Mouse (Mus musculus) E14TG2a.4 (cell line): ENCODE measurements at regions not wholly inside any gene's neighbourhood (a gene's known extent, or its start where the extent isn't known, plus 50 kb on each side); places are given as distances from the start of the nearest gene placed in this dataset.
A peak's percentile ranks its signal among the peaks of the same experiment; 100 is the strongest.

Source experiments
- H3K27me3 ChIP-seq: 2 replicates; pipeline ENCODE4 v1.6.1; 2014; ENCODE audit warnings: low read length, control low read depth; ENCODE audit not compliant: insufficient read depth
- H3K36me3 ChIP-seq: 2 replicates; pipeline ENCODE4 v1.6.1; 2014; ENCODE audit warnings: low read length, control low read depth; ENCODE audit not compliant: insufficient read depth
- H3K4me1 ChIP-seq: replicated peaks from 2 replicates; pipeline ENCODE4 v1.6.1; 2014; ENCODE audit warnings: low read depth, low read length, control low read depth
- H3K4me3 ChIP-seq: replicated peaks from 2 replicates; pipeline ENCODE4 v1.5.1; 2014; ENCODE audit warnings: mild to moderate bottlenecking, low read length
- H3K9me3 ChIP-seq: 2 replicates; pipeline ENCODE4 v1.6.1; 2014; ENCODE audit warnings: low read length, control low read depth
- CTCF ChIP-seq: conservative IDR thresholded peaks from 2 replicates; pipeline ENCODE4 v1.5.1; 2014; ENCODE audit warnings: low read length
- NANOG ChIP-seq: IDR thresholded peaks from 2 replicates; pipeline ENCODE4 v1.6.1; 2014; ENCODE audit warnings: borderline replicate concordance, low read length, mixed read lengths
- POU5F1 ChIP-seq: IDR thresholded peaks from 2 replicates; pipeline ENCODE4 v1.6.1; 2014; ENCODE audit warnings: low read length, borderline replicate concordance

- Histone ChIP-seq H3K4me3 (peak overlapping the region; percentile 75), H3K36me3 (no peaks in the 10 kb centered on the region), H3K4me1 (peaks cover 10% of the 10 kb centered on the region), H3K9me3 (no peaks in the 10 kb centered on the region), H3K27me3 (peaks cover 17% of the 10 kb centered on the region)
- TF ChIP-seq NANOG (no peak), POU5F1 (no peak), CTCF (no peak)
Measured at GRCm38 (mm10) chr1:177338466-177339206, 80.6 kb upstream of the Akt3 start.

- Histone ChIP-seq H3K9me3 (no peaks in the 10 kb centered on the region), H3K4me3 (no peak overlapping the region), H3K27me3 (peaks cover 18% of the 10 kb centered on the region), H3K4me1 (peaks cover 10% of the 10 kb centered on the region), H3K36me3 (no peaks in the 10 kb centered on the region)
- TF ChIP-seq CTCF (no peak), NANOG (no peak)
Measured at GRCm38 (mm10) chr1:177337756-177338155, 79.8 kb upstream of the Akt3 start.

- Histone ChIP-seq H3K4me3 (no peak overlapping the region), H3K36me3 (no peaks in the 10 kb centered on the region), H3K4me1 (peaks cover 10% of the 10 kb centered on the region), H3K9me3 (no peaks in the 10 kb centered on the region), H3K27me3 (peaks cover 21% of the 10 kb centered on the region)
- TF ChIP-seq CTCF (no peak), POU5F1 (no peak), NANOG (no peak)
Measured at GRCm38 (mm10) chr1:177337141-177337540, 79.1 kb upstream of the Akt3 start.

- Histone ChIP-seq H3K4me1 (peaks cover 10% of the 10 kb centered on the region), H3K27me3 (peaks cover 23% of the 10 kb centered on the region), H3K9me3 (no peaks in the 10 kb centered on the region), H3K36me3 (no peaks in the 10 kb centered on the region), H3K4me3 (no peak overlapping the region)
- TF ChIP-seq NANOG = no peak
Measured at GRCm38 (mm10) chr1:177336436-177336835, 78.4 kb upstream of the Akt3 start.

GRCm38 (mm10) chr1:177335961-177336360 is 78.0 kb upstream of the Akt3 start:
- Histone ChIP-seq H3K27me3 (peaks cover 24% of the 10 kb centered on the region), H3K4me1 (peaks cover 10% of the 10 kb centered on the region), H3K36me3 (no peaks in the 10 kb centered on the region), H3K9me3 (no peaks in the 10 kb centered on the region), H3K4me3 (no peak overlapping the region)
- TF ChIP-seq NANOG (no peak), POU5F1 (no peak), CTCF (no peak)

GRCm38 (mm10) chr1:177323366-177323765 is 65.4 kb upstream of the Akt3 start:
- no peaks in the 10 kb centered on the region for H3K9me3 ChIP-seq
- H3K36me3 ChIP-seq = no peaks in the 10 kb centered on the region
- no peak for TF ChIP-seq NANOG
- TF ChIP-seq CTCF = no peak
- TF ChIP-seq POU5F1 = no peak
- H3K27me3 ChIP-seq = peaks cover 46% of the 10 kb centered on the region
- peak overlapping the region; percentile 72 for H3K4me3 ChIP-seq
- H3K4me1 ChIP-seq = peaks cover 20% of the 10 kb centered on the region

- TF ChIP-seq CTCF (no peak), POU5F1 (no peak), NANOG (no peak)
- peak overlapping the region; percentile 72 for H3K4me3 ChIP-seq
- H3K36me3 ChIP-seq = no peaks in the 10 kb centered on the region
- peaks cover 42% of the 10 kb centered on the region for H3K27me3 ChIP-seq
- peaks cover 20% of the 10 kb centered on the region for H3K4me1 ChIP-seq
- H3K9me3 ChIP-seq = no peaks in the 10 kb centered on the region
Measured at GRCm38 (mm10) chr1:177322745-177323299, 64.8 kb upstream of the Akt3 start.

GRCm38 (mm10) chr1:177322307-177322685 is 64.3 kb upstream of the Akt3 start:
- H3K4me3 ChIP-seq = peak overlapping the region; percentile 72
- no peak for TF ChIP-seq CTCF
- no peak for TF ChIP-seq NANOG
- no peak for TF ChIP-seq POU5F1
- peaks cover 20% of the 10 kb centered on the region for H3K4me1 ChIP-seq
- no peaks in the 10 kb centered on the region for H3K9me3 ChIP-seq
- peaks cover 38% of the 10 kb centered on the region for H3K27me3 ChIP-seq
- H3K36me3 ChIP-seq = no peaks in the 10 kb centered on the region

GRCm38 (mm10) chr1:177321655-177322306 is 63.8 kb upstream of the Akt3 start:
- peaks cover 20% of the 10 kb centered on the region for H3K4me1 ChIP-seq
- 0 out of 2 replicates have a peak overlapping the region, but pooled peaks have one; percentile 29 for H3K4me3 ChIP-seq
- H3K9me3 ChIP-seq = no peaks in the 10 kb centered on the region
- peak; percentile 87 for TF ChIP-seq NANOG
- no peak for TF ChIP-seq CTCF
- H3K27me3 ChIP-seq = peaks cover 34% of the 10 kb centered on the region
- no peaks in the 10 kb centered on the region for H3K36me3 ChIP-seq
